Mouse (Mus musculus): ENCODE results near the gene Cep95. TPM values are rescaled to one million over a fixed set of nuclear protein-coding genes. Genes with fewer than 3 reads are reported as not detected.
A peak's percentile ranks its signal among the peaks of the same experiment; 100 is the strongest.
"Not testable (repeated sequence)": the region's sequence is repeated elsewhere in the genome, so short reads cannot be mapped to it uniquely, and the experiment has no call there.

Cep95 gene
- polyA plus RNA-seq, 1 experiment from 2014 or later: 10.0 TPM

GRCm38 (mm10) chr11:106788026-106788774, 852 bp upstream of the Cep95 start:
- no peaks in the 10 kb centered on the region for H3K9me3 ChIP-seq (replicated peaks; ENCODE audit: control insufficient read depth, low read length)
- peak overlapping the region; percentile 99 for H3K27ac ChIP-seq (ENCODE audit: low read length)
- peaks cover 11% of the 10 kb centered on the region for H3K4me1 ChIP-seq (ENCODE audit: control insufficient read depth, low read depth, low read length)
- H3K4me3 ChIP-seq (ENCODE audit: low read depth, low read length): peak overlapping the region; percentile 97
- no peaks in the 10 kb centered on the region for H3K27me3 ChIP-seq (ENCODE audit: control insufficient read depth, insufficient read depth, low read depth, low read length)
- H3K4me2 ChIP-seq (ENCODE audit: low read depth, low read length): peak overlapping the region; percentile 75
- ATAC-seq (ENCODE audit: low read depth): peak; percentile 79
- under 1% methylated on average over 64 of the region's 79 CpGs for WGBS (ENCODE audit: insufficient replicate concordance)
- H3K9ac ChIP-seq (ENCODE audit: low read depth, low read length): peak overlapping the region; percentile 98
- H3K36me3 ChIP-seq (ENCODE audit: control insufficient read depth, insufficient read depth): peaks cover 43% of the 10 kb centered on the region

DNA sequence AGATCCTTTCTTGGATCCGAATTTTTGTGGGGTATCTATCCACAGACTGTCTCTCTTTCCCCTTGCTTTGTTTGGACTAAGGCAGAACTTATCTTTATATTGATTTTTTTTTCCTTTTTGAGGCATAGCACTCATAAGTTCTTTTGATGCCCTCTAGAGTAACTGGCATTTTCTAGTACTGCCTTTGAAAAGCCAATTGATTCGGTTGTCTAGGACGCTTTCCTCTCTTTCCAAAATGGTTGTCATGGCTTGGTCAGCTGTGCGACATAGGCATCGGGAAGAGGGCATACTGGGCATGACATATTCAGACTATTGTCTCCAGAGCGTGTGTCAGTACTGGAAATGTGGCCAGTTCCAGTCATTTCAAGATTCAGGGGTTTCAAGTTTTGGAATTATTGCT, 597 bp downstream of the Cep95 start:
- Histone ChIP-seq H3K27ac (ENCODE audit: low read length) (peak overlapping the region; percentile 99), H3K27me3 (ENCODE audit: control insufficient read depth, insufficient read depth, low read depth, low read length) (no peaks in the 10 kb centered on the region), H3K4me3 (ENCODE audit: low read depth, low read length) (peak overlapping the region; percentile 97), H3K4me2 (ENCODE audit: low read depth, low read length) (peak overlapping the region; percentile 75), H3K9ac (ENCODE audit: low read depth, low read length) (peak overlapping the region; percentile 93), H3K9me3 (replicated peaks; ENCODE audit: control insufficient read depth, low read length) (no peaks in the 10 kb centered on the region), H3K36me3 (ENCODE audit: control insufficient read depth, insufficient read depth) (peaks cover 39% of the 10 kb centered on the region), H3K4me1 (ENCODE audit: control insufficient read depth, low read depth, low read length) (peaks cover 11% of the 10 kb centered on the region)
- ATAC-seq (ENCODE audit: low read depth): no peak
- 0% methylated on average over 6 of the region's 6 CpGs for WGBS (ENCODE audit: insufficient replicate concordance)

- no peak for ATAC-seq (ENCODE audit: low read depth)
- no peaks in the 10 kb centered on the region; the same call in 1 of the 2 replicates for H3K4me1 ChIP-seq (ENCODE audit: control insufficient read depth, low read depth, low read length)
- H3K27ac ChIP-seq (ENCODE audit: low read length): no peak overlapping the region
- no peaks in the 10 kb centered on the region for H3K9me3 ChIP-seq (replicated peaks; ENCODE audit: control insufficient read depth, low read length)
- 63% methylated on average over 4 of the region's 4 CpGs for WGBS (ENCODE audit: insufficient replicate concordance)
- no peaks in the 10 kb centered on the region for H3K27me3 ChIP-seq (ENCODE audit: control insufficient read depth, insufficient read depth, low read depth, low read length)
- H3K4me3 ChIP-seq (ENCODE audit: low read depth, low read length): no peak overlapping the region
- H3K36me3 ChIP-seq (ENCODE audit: control insufficient read depth, insufficient read depth): peaks cover 28% of the 10 kb centered on the region
- no peak overlapping the region for H3K9ac ChIP-seq (ENCODE audit: low read depth, low read length)
- no peak overlapping the region for H3K4me2 ChIP-seq (ENCODE audit: low read depth, low read length)
Observed at GRCm38 (mm10) chr11:106793846-106794245, 4.8 kb downstream of the Cep95 start.

GRCm38 (mm10) chr11:106795679-106796078, 6.6 kb downstream of the Cep95 start:
- Histone ChIP-seq H3K9me3 (replicated peaks; ENCODE audit: control insufficient read depth, low read length) (no peaks in the 10 kb centered on the region), H3K27ac (ENCODE audit: low read length) (no peak overlapping the region), H3K4me1 (ENCODE audit: control insufficient read depth, low read depth, low read length) (no peaks in the 10 kb centered on the region), H3K4me3 (ENCODE audit: low read depth, low read length) (no peak overlapping the region), H3K27me3 (ENCODE audit: control insufficient read depth, insufficient read depth, low read depth, low read length) (no peaks in the 10 kb centered on the region), H3K9ac (ENCODE audit: low read depth, low read length) (no peak overlapping the region), H3K4me2 (ENCODE audit: low read depth, low read length) (no peak overlapping the region), H3K36me3 (ENCODE audit: control insufficient read depth, insufficient read depth) (peaks cover 31% of the 10 kb centered on the region)
- WGBS (ENCODE audit: insufficient replicate concordance): 37% methylated on average over 9 of the region's 9 CpGs
- ATAC-seq (ENCODE audit: low read depth): no peak

DNA sequence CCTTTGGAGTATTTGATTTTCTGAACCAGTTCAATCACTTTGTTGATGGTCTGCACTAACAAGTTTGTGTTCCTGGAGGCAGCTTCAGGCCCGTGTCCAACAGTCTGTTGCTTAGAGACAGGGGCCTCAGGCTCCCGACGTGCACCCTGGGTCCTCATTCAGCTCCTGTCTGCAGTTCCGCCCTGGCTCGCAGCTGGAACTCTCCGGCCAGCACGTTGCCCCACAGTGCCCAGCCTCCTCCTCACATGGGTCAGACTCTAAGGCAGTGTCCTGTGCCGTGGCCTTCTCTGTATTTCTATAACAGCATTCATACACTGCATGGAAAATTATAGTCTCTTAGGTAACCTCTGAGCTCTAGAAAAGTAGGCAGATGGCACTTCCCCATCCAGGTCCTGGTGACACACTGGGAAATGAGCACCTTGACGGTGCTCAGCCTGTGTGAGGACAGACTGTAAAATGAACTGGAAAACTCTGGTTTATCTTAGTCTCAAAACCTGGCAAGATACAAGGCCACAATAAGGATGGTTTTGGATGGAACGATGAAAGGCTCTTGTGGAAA, 13.1 kb downstream of the Cep95 start:
- peaks cover 20% of the 10 kb centered on the region for H3K36me3 ChIP-seq (ENCODE audit: control insufficient read depth, insufficient read depth)
- WGBS (ENCODE audit: insufficient replicate concordance): 83% methylated on average over 10 of the region's 10 CpGs
- H3K4me1 ChIP-seq (ENCODE audit: control insufficient read depth, low read depth, low read length): no peaks in the 10 kb centered on the region
- H3K9ac ChIP-seq (ENCODE audit: low read depth, low read length): no peak overlapping the region
- no peaks in the 10 kb centered on the region for H3K27me3 ChIP-seq (ENCODE audit: control insufficient read depth, insufficient read depth, low read depth, low read length)
- no peak overlapping the region for H3K27ac ChIP-seq (ENCODE audit: low read length)
- H3K4me2 ChIP-seq (ENCODE audit: low read depth, low read length): no peak overlapping the region
- H3K9me3 ChIP-seq (replicated peaks; ENCODE audit: control insufficient read depth, low read length): no peaks in the 10 kb centered on the region
- no peak overlapping the region for H3K4me3 ChIP-seq (ENCODE audit: low read depth, low read length)
- no peak for ATAC-seq (ENCODE audit: low read depth)

- ATAC-seq (ENCODE audit: low read depth); H3K4me3 ChIP-seq (ENCODE audit: low read depth, low read length); H3K4me2 ChIP-seq (ENCODE audit: low read depth, low read length); H3K36me3 ChIP-seq (ENCODE audit: control insufficient read depth, insufficient read depth); H3K9ac ChIP-seq (ENCODE audit: low read depth, low read length); H3K27ac ChIP-seq (ENCODE audit: low read length); H3K4me1 ChIP-seq (ENCODE audit: control insufficient read depth, low read depth, low read length); H3K9me3 ChIP-seq (replicated peaks; ENCODE audit: control insufficient read depth, low read length); H3K27me3 ChIP-seq (ENCODE audit: control insufficient read depth, insufficient read depth, low read depth, low read length): not testable (repeated sequence)
- whole genome bisulfite sequencing (ENCODE audit: insufficient replicate concordance): 43% methylated on average over 1 of the region's 1 CpGs
Observed at GRCm38 (mm10) chr11:106807442-106807841, 18.4 kb downstream of the Cep95 start.

DNA sequence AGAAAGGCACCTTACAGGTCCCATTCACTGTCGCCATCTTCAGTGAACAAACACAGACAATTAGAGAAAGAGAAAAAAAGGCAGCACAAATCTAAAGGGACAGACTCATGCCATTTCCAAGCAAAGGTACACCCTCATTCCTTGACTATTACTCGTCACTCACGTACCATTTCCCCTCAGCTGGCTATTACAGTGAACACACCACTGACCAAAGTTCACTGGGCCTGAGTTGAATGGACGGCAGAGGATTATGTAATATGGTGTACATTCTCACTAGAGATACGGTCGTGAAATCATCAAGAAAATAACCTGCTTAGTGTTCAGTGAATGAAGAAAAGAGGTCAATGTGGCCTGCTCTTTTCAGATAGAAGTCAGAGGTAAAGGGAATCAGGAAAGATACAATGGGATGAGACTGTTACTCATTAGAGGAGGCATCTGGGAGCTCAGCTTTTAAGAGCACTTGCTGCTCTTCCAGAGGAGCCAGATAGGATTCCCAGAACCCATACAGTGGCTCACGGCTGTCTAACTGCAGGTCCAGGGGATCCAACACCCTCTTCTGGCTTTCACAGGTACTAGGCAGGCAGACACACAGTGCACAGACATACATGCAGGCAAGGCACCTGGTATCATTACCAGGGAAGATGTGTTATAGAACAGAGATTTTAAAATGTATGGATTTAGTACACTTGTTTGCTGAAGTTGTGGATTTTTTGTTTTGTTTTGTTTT, 23.5 kb downstream of the Cep95 start:
- Histone ChIP-seq H3K4me2 (ENCODE audit: low read depth, low read length) (no peak overlapping the region), H3K4me1 (ENCODE audit: control insufficient read depth, low read depth, low read length) (no peaks in the 10 kb centered on the region; the same call in 1 of the 2 replicates), H3K4me3 (ENCODE audit: low read depth, low read length) (no peak overlapping the region), H3K9me3 (replicated peaks; ENCODE audit: control insufficient read depth, low read length) (no peaks in the 10 kb centered on the region), H3K36me3 (ENCODE audit: control insufficient read depth, insufficient read depth) (peaks cover 20% of the 10 kb centered on the region), H3K27ac (ENCODE audit: low read length) (peak overlapping the region; percentile 85), H3K27me3 (ENCODE audit: control insufficient read depth, insufficient read depth, low read depth, low read length) (no peaks in the 10 kb centered on the region), H3K9ac (ENCODE audit: low read depth, low read length) (no peak overlapping the region)
- peak; percentile 88 for ATAC-seq (ENCODE audit: low read depth)
- 76% methylated on average over 7 of the region's 7 CpGs for WGBS (ENCODE audit: insufficient replicate concordance)

DNA sequence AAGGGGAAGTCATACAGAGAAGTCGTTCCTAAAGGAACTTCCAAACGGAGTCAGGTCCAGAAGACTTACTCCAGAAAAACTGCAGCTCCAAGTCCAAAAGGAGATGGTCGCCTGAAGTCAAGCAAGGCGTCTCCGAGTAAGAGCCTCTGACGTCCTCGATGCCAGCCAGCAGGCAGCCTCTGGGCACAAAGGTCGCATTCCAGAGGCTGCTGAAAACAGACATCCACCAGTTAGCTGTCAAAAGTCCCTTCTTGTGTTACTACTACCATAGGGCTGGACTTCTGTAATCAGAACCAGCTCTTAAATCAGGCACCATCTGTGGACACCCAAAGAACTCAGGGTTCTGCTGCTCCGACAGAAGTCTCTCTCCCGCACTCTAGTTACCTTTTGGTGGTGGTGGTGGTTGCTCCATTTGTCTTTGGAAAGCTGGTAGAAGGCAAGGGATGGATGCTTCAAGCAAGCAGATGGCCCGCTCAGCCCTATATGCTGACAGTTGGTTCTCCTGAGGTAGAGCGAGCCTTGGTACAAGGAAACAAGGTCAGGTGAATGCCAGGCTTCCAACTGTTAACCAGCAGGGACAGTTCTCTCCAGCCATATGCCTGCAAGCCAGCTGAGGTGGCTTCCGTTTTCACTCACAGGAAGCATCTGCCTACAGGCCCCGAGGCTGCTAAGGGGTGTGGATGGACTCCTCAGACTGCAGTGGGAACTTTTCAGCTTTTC, 25.7 kb downstream of the Cep95 start:
- peaks cover 26% of the 10 kb centered on the region for H3K36me3 ChIP-seq (ENCODE audit: control insufficient read depth, insufficient read depth)
- H3K4me3 ChIP-seq (ENCODE audit: low read depth, low read length): no peak overlapping the region
- no peaks in the 10 kb centered on the region for H3K27me3 ChIP-seq (ENCODE audit: control insufficient read depth, insufficient read depth, low read depth, low read length)
- no peak for ATAC-seq (ENCODE audit: low read depth)
- no peak overlapping the region for H3K27ac ChIP-seq (ENCODE audit: low read length)
- H3K4me1 ChIP-seq (ENCODE audit: control insufficient read depth, low read depth, low read length): no peaks in the 10 kb centered on the region; the same call in 1 of the 2 replicates
- WGBS (ENCODE audit: insufficient replicate concordance): 72% methylated on average over 14 of the region's 14 CpGs
- H3K9ac ChIP-seq (ENCODE audit: low read depth, low read length): no peak overlapping the region
- no peak overlapping the region for H3K4me2 ChIP-seq (ENCODE audit: low read depth, low read length)
- no peaks in the 10 kb centered on the region for H3K9me3 ChIP-seq (replicated peaks; ENCODE audit: control insufficient read depth, low read length)

Measured in liver, embryonic 16.5 days (tissue).